Mouse (Mus musculus) midbrain, embryonic 14.5 days (tissue): ENCODE measurements around the gene Rpl6. TPM values are rescaled to one million over a fixed set of nuclear protein-coding genes. Genes with fewer than 3 reads are reported as not detected.

Experiments used
- ATAC-seq: fragments of 200-750 bp; cut with Nextera tagmentation; 2 replicates; pipeline ENCODE4 v1.8.0; 2017; ENCODE audit warnings: moderate number of reproducible peaks, moderate library complexity; ENCODE audit not compliant: low FRiP score, low TSS enrichment
- DNase-seq: peaks from one replicate; pipeline ENCODE4 v3.0.0-alpha.2; 2015
- H3K27ac ChIP-seq: fragments of 300-500 bp; sonication (generic); replicated peaks from 2 replicates; pipeline ENCODE4 v1.5.1; 2014; ENCODE audit warnings: mild to moderate bottlenecking, low read depth, low read length, moderate library complexity
- H3K27me3 ChIP-seq: fragments of 300-500 bp; sonication (generic); 2 replicates; pipeline ENCODE4 v1.6.1; 2014; ENCODE audit warnings: low read length, control low read depth, mixed read lengths; ENCODE audit not compliant: control insufficient read depth, insufficient read depth
- H3K36me3 ChIP-seq: fragments of 300-500 bp; sonication (generic); 2 replicates; pipeline ENCODE4 v1.6.1; 2014; ENCODE audit warnings: low read length, control low read depth; ENCODE audit not compliant: control insufficient read depth, insufficient read depth
- H3K4me1 ChIP-seq: fragments of 300-500 bp; sonication (generic); 2 replicates; pipeline ENCODE4 v1.6.1; 2014; ENCODE audit warnings: mild to moderate bottlenecking, antibody characterized with exemption, low read length, control low read depth; ENCODE audit not compliant: control insufficient read depth, insufficient read depth
- H3K4me2 ChIP-seq: fragments of 300-500 bp; sonication (generic); 2 replicates; pipeline ENCODE4 v1.6.1; 2014; ENCODE audit warnings: mild to moderate bottlenecking, low read length, moderate library complexity
- H3K4me3 ChIP-seq: fragments of 300-500 bp; sonication (generic); replicated peaks from 2 replicates; pipeline ENCODE4 v1.5.1; 2014; ENCODE audit warnings: low read depth, low read length
- H3K9ac ChIP-seq: fragments of 300-500 bp; sonication (generic); replicated peaks from 2 replicates; pipeline ENCODE4 v1.6.1; 2014; ENCODE audit warnings: mild to moderate bottlenecking, low read length, moderate library complexity
- H3K9me3 ChIP-seq: fragments of 300-500 bp; sonication (generic); 2 replicates; pipeline ENCODE4 v1.6.1; 2016; ENCODE audit warnings: low read length, control low read depth, mixed read lengths; ENCODE audit not compliant: control insufficient read depth
- WGBS: fragments of 180-500 bp; shearing (Covaris S2); extraction: QIAGEN DNeasy Blood & Tissue Kit; methylation state at CpG from one replicate; pipeline ENCODE4 v1.1.7; 2014; 5-methylcytosine and 5-hydroxymethylcytosine counted together
- polyA plus RNA-seq: library from polyadenylated mRNA; unstranded; fragments of >200 nt; fragmentation: Nextera tagmentation; extraction: Ambion mirVana; gene quantifications from 2 replicates; pipeline ENCODE4 v1.2.1, GENCODE M21; 2014

The Rpl6 gene
- polyA plus RNA-seq, 1 experiment from 2014 or later, result 438 TPM

DNA sequence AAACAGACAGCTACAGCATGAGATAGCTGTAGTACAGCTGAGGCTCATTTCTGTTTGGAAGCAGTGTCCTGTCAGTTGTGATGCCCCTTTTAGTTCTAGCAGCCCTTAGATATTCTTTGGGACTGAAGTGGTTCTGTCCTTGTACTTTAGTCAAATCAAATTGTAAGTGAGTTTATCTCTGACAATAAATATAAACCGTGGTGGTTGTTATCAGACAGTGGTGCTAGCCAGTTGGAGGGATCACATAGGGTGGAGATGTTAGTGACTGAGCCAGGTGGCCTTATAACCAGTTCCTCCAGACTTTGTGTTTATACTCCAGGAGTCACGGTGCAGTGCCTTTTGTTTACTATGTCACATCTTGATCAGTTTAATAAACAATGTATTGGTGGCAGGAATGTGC lies 29.4 kb downstream of the Rpl6 start:
- Histone ChIP-seq H3K27ac (no peak overlapping the region), H3K4me2 (no peak overlapping the region), H3K27me3 (no peaks in the 10 kb centered on the region), H3K4me3 (no peak overlapping the region), H3K9ac (no peak overlapping the region), H3K9me3 (no peaks in the 10 kb centered on the region), H3K36me3 (no peaks in the 10 kb centered on the region), H3K4me1 (no peaks in the 10 kb centered on the region)
- 87% methylated on average over 2 of the region's 2 CpGs for WGBS
- no peak for DNase-seq
- no peak for ATAC-seq

DNA sequence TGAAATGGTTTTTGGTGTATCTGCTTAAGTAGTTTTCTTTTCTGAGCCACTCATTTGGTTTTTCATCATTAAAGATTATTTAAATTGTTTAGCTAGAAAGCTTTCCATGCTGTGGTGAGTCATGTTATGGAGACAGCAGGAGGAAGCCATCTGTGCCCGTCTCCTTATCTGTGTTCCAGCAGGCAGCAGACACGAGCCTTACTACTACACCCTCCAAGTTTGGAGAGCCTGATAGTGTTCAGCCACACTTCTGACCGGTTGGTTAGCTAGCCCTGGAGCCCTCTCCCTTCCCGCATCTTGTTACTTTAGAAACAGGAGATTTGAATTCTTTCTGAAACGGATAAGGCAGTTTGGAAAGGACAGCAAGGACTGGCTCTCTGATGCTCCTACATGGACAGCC lies 31.9 kb downstream of the Rpl6 start:
- Histone ChIP-seq H3K9ac (no peak overlapping the region), H3K27ac (no peak overlapping the region), H3K4me2 (no peak overlapping the region), H3K9me3 (no peaks in the 10 kb centered on the region), H3K27me3 (no peaks in the 10 kb centered on the region), H3K4me1 (no peaks in the 10 kb centered on the region), H3K4me3 (no peak overlapping the region), H3K36me3 (no peaks in the 10 kb centered on the region)
- WGBS, result 86% methylated on average over 5 of the region's 5 CpGs
- ATAC-seq, result no peak
- DNase-seq, result no peak

DNA sequence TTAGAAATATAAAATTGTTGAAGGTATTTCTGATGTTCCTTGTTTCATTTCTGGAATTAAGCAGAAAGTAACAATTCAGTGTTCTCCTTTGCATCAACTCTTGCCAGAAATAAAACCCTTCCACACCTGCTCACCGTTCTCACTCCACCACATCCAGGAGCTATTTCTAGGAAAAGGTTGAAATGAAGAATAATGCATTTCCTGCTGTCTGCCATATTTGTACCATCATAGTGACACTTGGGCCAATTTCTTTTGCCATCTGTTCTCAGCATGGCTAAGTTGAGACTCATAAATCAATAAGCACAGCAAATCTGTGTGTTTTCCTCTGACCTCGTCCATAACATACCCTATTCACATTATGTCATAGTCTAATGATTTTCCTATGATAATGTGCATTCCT lies 33.9 kb downstream of the Rpl6 start:
- Histone ChIP-seq H3K4me3 (no peak overlapping the region), H3K4me2 (no peak overlapping the region), H3K27me3 (no peaks in the 10 kb centered on the region), H3K4me1 (no peaks in the 10 kb centered on the region), H3K27ac (no peak overlapping the region), H3K9ac (no peak overlapping the region), H3K9me3 (no peaks in the 10 kb centered on the region), H3K36me3 (no peaks in the 10 kb centered on the region)
- ATAC-seq (no peak), DNase-seq (no peak)
- 88% methylated on average over 2 of the region's 2 CpGs for WGBS

DNA sequence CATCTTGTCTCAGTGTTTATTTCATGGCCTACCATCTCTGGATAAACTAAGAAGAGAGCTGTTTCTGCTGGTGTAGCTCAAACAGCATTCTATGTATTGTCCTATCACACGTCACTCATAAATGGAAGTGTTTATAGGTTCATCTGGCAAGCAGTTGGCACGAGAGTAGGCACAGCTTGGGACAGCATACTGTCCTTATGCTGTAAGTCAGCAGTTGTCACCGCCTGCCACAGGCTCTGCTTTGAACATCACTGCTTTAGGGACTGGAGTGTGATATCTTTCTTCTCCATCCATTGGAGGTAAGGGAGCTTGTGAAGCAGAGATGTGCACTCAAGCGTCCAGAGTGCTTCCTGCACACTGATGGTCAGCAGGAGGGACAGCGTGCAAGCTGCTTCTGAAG lies 35.6 kb downstream of the Rpl6 start:
- no peak overlapping the region for H3K4me2 ChIP-seq
- H3K27me3 ChIP-seq, result no peaks in the 10 kb centered on the region
- ATAC-seq, result no peak
- H3K4me3 ChIP-seq, result no peak overlapping the region
- WGBS, result 78% methylated on average over 5 of the region's 5 CpGs
- no peak overlapping the region for H3K9ac ChIP-seq
- no peaks in the 10 kb centered on the region for H3K36me3 ChIP-seq
- no peak for DNase-seq
- H3K9me3 ChIP-seq, result no peaks in the 10 kb centered on the region
- H3K4me1 ChIP-seq, result no peaks in the 10 kb centered on the region
- H3K27ac ChIP-seq, result no peak overlapping the region

DNA sequence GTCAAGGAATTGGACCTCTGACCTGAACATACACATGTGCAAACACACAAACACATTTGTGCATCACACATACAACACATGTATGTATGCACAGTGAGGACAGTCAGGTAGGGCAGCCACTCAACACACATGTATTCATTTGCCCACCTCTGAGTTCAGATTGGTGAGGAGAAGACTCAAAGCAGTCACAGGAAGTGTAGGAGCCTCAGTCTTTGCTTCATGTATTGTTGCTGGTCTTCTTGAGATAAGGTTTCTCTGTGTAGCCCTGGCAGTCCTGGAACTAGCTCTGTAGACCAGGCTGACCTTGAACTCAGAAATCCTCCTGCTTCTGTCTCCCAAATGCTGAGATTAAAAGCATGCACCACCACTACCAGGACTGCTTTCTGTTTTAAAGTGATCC lies 36.9 kb downstream of the Rpl6 start:
- H3K27me3 ChIP-seq, result no peaks in the 10 kb centered on the region
- H3K27ac ChIP-seq, result no peak overlapping the region
- ATAC-seq, result no peak

DNA sequence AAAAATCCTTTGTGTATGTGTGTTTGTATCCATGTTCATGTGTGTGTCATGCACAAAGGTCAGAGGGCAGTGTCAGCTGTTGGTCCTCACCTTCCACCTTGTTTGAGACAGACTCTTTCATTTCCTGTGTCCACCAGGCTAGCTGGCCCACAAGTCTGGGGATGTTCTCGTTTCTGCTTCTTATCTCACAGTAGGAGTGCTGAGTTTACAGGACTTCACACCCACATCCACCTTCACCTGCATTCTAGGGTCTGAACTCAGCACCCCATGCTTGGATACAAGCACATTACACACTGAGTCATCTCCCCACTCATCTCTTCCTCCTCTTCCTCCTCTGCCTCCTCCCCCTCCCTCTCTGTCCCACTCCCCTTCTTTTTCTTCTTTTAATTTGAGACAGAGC lies 38.0 kb downstream of the Rpl6 start:
- DNase-seq (no peak), ATAC-seq (no peak)
- Histone ChIP-seq H3K27me3 (no peaks in the 10 kb centered on the region), H3K4me1 (no peaks in the 10 kb centered on the region), H3K9me3 (no peaks in the 10 kb centered on the region), H3K4me2 (no peak overlapping the region), H3K4me3 (no peak overlapping the region), H3K27ac (no peak overlapping the region), H3K36me3 (no peaks in the 10 kb centered on the region), H3K9ac (no peak overlapping the region)
- 62% methylated on average over 1 of the region's 1 CpGs for WGBS

More for the DNA sequence above, 36.9 kb downstream of the Rpl6 start:
- no peaks in the 10 kb centered on the region for H3K9me3 ChIP-seq
- DNase-seq, result no peak
- H3K4me1 ChIP-seq, result no peaks in the 10 kb centered on the region
- no peak overlapping the region for H3K9ac ChIP-seq
- no peak overlapping the region for H3K4me3 ChIP-seq
- no peak overlapping the region for H3K4me2 ChIP-seq
- H3K36me3 ChIP-seq, result no peaks in the 10 kb centered on the region

DNA sequence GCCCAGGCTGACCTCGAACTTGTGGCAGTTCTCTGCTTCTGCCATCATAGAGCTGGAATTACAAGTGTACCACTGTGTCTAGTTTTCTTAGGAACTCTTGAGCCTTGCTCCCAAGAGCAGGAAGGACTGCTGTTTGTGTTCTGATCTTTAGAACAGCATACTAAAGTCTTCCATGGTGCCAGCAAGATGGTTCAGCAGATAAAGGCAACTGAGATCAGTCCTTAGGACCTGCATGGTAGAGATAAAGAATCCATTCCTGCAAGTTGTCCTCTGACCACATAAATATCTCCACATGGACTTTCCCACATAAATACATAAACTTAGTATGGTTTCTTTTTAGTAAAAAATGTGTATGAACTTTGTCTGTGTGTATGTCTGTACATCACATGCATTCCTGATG lies 38.4 kb downstream of the Rpl6 start:
- no peak overlapping the region for H3K4me3 ChIP-seq
- no peak for ATAC-seq
- 92% methylated on average over 1 of the region's 1 CpGs for WGBS

DNA sequence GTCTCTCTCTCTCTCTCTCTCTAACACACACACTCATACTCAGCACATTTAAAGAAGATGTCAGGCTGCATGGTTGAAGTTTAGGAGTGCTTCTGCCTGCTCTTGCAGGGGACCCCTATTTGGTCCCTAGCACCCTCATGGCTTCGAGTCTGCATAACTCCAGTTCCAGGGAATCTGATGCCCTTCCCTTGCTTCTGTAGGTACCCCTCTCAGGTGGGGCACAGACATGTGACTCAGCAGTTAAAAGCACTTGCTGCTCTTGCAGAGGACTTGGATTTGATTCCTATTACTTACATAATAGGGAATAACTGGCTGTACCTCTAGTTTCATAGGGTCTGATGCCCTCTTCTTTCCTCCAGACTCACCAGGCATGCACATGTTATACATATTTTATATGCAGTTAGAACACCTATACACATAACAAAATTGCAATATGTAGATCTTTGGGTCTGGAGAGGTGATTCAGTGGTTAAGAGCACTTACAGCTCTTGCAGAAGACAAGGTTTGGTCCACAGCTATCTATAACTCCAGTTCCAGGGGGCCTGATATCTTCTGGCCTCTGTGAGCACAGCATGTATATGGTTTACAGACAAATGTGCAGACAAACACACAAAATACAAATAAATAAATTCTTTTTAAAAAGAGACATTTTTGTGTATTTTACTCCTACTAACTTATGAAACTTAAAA lies 39.5 kb downstream of the Rpl6 start:
- Histone ChIP-seq H3K9ac (no peak overlapping the region), H3K27me3 (no peaks in the 10 kb centered on the region), H3K36me3 (no peaks in the 10 kb centered on the region), H3K4me1 (no peaks in the 10 kb centered on the region), H3K27ac (no peak overlapping the region), H3K4me2 (no peak overlapping the region), H3K4me3 (no peak overlapping the region), H3K9me3 (no peaks in the 10 kb centered on the region)
- ATAC-seq, result no peak
- no peak for DNase-seq
- 92% methylated on average over 1 of the region's 1 CpGs for WGBS

More for the DNA sequence above, 38.4 kb downstream of the Rpl6 start:
- H3K27ac ChIP-seq, result no peak overlapping the region
- H3K9ac ChIP-seq, result no peak overlapping the region
- H3K4me1 ChIP-seq, result no peaks in the 10 kb centered on the region
- no peak for DNase-seq
- no peaks in the 10 kb centered on the region for H3K27me3 ChIP-seq
- H3K36me3 ChIP-seq, result no peaks in the 10 kb centered on the region
- no peaks in the 10 kb centered on the region for H3K9me3 ChIP-seq
- H3K4me2 ChIP-seq, result no peak overlapping the region

DNA sequence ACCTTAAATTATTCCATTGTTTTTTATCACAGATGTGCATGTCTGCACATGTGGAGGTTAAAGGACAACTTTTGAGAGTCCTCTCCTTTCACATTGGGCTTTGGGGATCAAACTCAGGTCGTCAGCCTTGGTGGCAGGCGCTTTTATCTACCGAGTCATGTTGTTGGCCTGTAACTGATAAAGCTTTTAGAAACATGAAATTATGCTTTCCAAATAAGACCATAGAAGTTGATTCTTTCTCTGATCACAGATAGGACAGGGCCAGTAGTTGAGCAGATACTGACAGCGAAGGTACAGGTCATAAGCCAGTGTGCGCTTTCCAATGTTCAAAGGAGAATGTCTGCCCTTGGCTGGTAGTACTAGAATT lies 40.1 kb downstream of the Rpl6 start:
- H3K4me2 ChIP-seq, result no peak overlapping the region
- no peaks in the 10 kb centered on the region for H3K27me3 ChIP-seq
- no peak overlapping the region for H3K27ac ChIP-seq
- ATAC-seq (no peak), DNase-seq (no peak)
- H3K4me3 ChIP-seq, result no peak overlapping the region
- H3K4me1 ChIP-seq, result no peaks in the 10 kb centered on the region
- H3K9ac ChIP-seq, result no peak overlapping the region
- H3K9me3 ChIP-seq, result no peaks in the 10 kb centered on the region
- WGBS, result 93% methylated on average over 5 of the region's 5 CpGs
- H3K36me3 ChIP-seq, result no peaks in the 10 kb centered on the region
